ENCODE assay signal across 9 mouse cellular contexts in the genomic region with DNA sequence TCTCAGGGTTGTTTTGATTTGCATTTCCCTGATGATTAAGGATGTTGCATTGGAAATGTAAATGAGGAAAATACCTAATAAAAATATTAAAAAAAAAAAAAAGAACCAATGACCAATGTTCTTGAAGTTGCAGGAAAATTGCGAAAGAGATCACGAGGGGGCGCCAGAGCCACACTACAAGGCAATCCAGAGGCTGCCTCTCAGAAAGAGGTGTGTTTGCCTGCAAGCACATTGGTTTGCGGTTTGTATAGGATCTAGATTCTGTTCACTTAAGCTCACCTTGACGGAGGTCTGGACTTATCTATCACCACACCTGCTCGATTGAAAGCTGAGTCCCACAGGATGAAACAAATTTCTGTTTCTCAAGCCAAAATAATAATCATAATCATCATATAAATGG.
DNase-seq lines count a peak whose midpoint lies in the region; ATAC-seq and TF ChIP-seq lines count a peak whose summit lies in the region.
"Had no signal": no experiment of that assay in that cellular context is flagged by ENCODE, and none has a peak within 500 bp of the region (broad histone marks: within the 10 kb centered on the region; RNA-seq: fewer than 3 reads in every experiment).

No protein-coding gene starts in this region.

- dilution Hi-C loops in CH12.LX (cut with MboI; ENCODE audit: extremely low pct_ligation_motif_present, extremely low pct_unique_long_range_greater_than_20kb, low sequenced_read_pairs), result no loop called here

- peak; percentile 81 for DNase-seq in CH12.LX (ENCODE audit: extremely low read depth)
- peak; percentile 82 for DNase-seq in adrenal gland, postnatal 25 days
- peak; percentile 91 for DNase-seq in embryonic facial prominence, embryonic 14.5 days (ENCODE audit: low spot score)
- DNase-seq in heart, postnatal 10 days, result peak; percentile 88 to 94
- peak; percentile 88 to 93 for DNase-seq in layer of hippocampus, postnatal 10 days (ENCODE audit: low spot score in 2 of 2)
- peak; percentile 87 to 93 for DNase-seq in right cerebral cortex, postnatal 10 days (ENCODE audit: low spot score in 2 of 2)
- DNase-seq in urinary bladder, postnatal 25 days (ENCODE audit: low spot score), result peak; percentile 84

- TF ChIP-seq RAD21 in CH12.LX (IDR thresholded peaks at IDR 0.05; ENCODE audit: low read depth, low read length), result peak; percentile 92

- peak; percentile 67; the same call in 1 of the 2 replicates for ATAC-seq in embryonic facial prominence, embryonic 14.5 days (ENCODE audit: low read depth)
- ATAC-seq in megakaryocyte progenitor cell, adult 5-6 weeks (replicated peaks; ENCODE audit: poor library complexity), result peak; percentile 91

- no peaks in the 10 kb centered on the region for H3K27me3 ChIP-seq in CH12.LX (replicated peaks)
- no peaks in the 10 kb centered on the region for H3K27me3 ChIP-seq in embryonic facial prominence, embryonic 14.5 days (replicated peaks; ENCODE audit: control insufficient read depth, insufficient read depth, low read length)

- 0 out of 2 replicates have a peak overlapping the region, but pooled peaks have one; percentile 21 for H3K4me2 ChIP-seq in CH12.LX (ENCODE audit: insufficient read depth, low read depth, poor library complexity, severe bottlenecking)
- no peak overlapping the region for H3K4me2 ChIP-seq in embryonic facial prominence, embryonic 14.5 days (ENCODE audit: low read depth, low read length)
- H3K4me2 ChIP-seq: limb, embryonic 13.5 days had no signal

- H3K9me3 ChIP-seq in CH12.LX (replicated peaks; ENCODE audit: low read length), result no peaks in the 10 kb centered on the region
- H3K9me3 ChIP-seq in embryonic facial prominence, embryonic 14.5 days (ENCODE audit: control insufficient read depth, low read length), result no peaks in the 10 kb centered on the region
- H3K9me3 ChIP-seq: limb, embryonic 13.5 days had no signal

- no peak for TF ChIP-seq EP300 in CH12.LX (IDR thresholded peaks at IDR 0.05; ENCODE audit: low read length)

- in situ Hi-C loops in CH12.LX (cut with MboI; ENCODE audit: low pct_ligation_motif_present, low pct_unique_long_range_greater_than_20kb, low sequenced_read_pairs), result loop anchor here (5.0 to 25.0 kb wide), 3 partner anchors 281 to 999 kb away; partner anchors contain the start of gene Trib2

- TF ChIP-seq POLR2A in CH12.LX (IDR thresholded peaks at IDR 0.05; ENCODE audit: low read depth, low read length), result no peak

- no peaks in the 10 kb centered on the region for H3K79me2 ChIP-seq in CH12.LX (replicated peaks; ENCODE audit: control insufficient read depth, extremely low read depth, insufficient read depth, poor library complexity, severe bottlenecking)

- H3K27ac ChIP-seq in CH12.LX (ENCODE audit: insufficient read depth, low read depth), result no peak overlapping the region
- no peak overlapping the region for H3K27ac ChIP-seq in embryonic facial prominence, embryonic 14.5 days (replicated peaks; ENCODE audit: low read depth, low read length)
- H3K27ac ChIP-seq: limb, embryonic 13.5 days had no signal

- no peaks in the 10 kb centered on the region for H3K36me3 ChIP-seq in CH12.LX (replicated peaks in 1 of 2; ENCODE audit: control insufficient read depth in 1 of 2, insufficient read depth in 1 of 2, low read length in 1 of 2)
- H3K36me3 ChIP-seq in embryonic facial prominence, embryonic 14.5 days (ENCODE audit: control insufficient read depth, insufficient read depth, low read length), result no peaks in the 10 kb centered on the region
- H3K36me3 ChIP-seq: limb, embryonic 13.5 days had no signal

- intact Hi-C loops in heart, postnatal 10 days (cut with DNase I), result loop anchor here (1.0 to 10.0 kb wide), 6 partner anchors 70 to 997 kb away; no protein-coding TSS in a partner anchor

- peaks cover 0 to 14% of the 10 kb centered on the region in 2 experiments; a peak in 2 of 4 replicates for H3K4me1 ChIP-seq in CH12.LX (ENCODE audit: control insufficient read depth in 1 of 2, insufficient read depth in 2 of 2)
- H3K4me1 ChIP-seq in embryonic facial prominence, embryonic 14.5 days (ENCODE audit: control insufficient read depth, insufficient read depth, low read length), result peaks cover 7% of the 10 kb centered on the region
- H3K4me1 ChIP-seq: limb, embryonic 13.5 days had no signal

- no peak overlapping the region for H3K9ac ChIP-seq in CH12.LX (ENCODE audit: insufficient read depth, low read depth)
- H3K9ac ChIP-seq in embryonic facial prominence, embryonic 14.5 days (ENCODE audit: low read depth, low read length), result no peak overlapping the region
- H3K9ac ChIP-seq: limb, embryonic 13.5 days had no signal

- TF ChIP-seq CTCF in CH12.LX (conservative IDR thresholded peaks at IDR 0.05 in 1 of 2, IDR thresholded peaks at IDR 0.05 in 1 of 2; ENCODE audit: low read depth in 2 of 2, low read length in 2 of 2), result peak; percentile 33 to 86; a peak in 3 of 4 replicates

- WGBS in embryonic facial prominence, embryonic 14.5 days, result 2% methylated on average over 6 of the region's 6 CpGs

- H3K4me3 ChIP-seq in CH12.LX (replicated peaks in 1 of 3; ENCODE audit: low read depth in 2 of 3, low read length in 2 of 3, poor library complexity in 1 of 3), result no peak overlapping the region
- H3K4me3 ChIP-seq in embryonic facial prominence, embryonic 14.5 days (ENCODE audit: low read depth, low read length), result no peak overlapping the region
- H3K4me3 ChIP-seq: limb, embryonic 13.5 days had no signal

TF ChIP-seq in CH12.LX, 34 proteins besides CTCF, POLR2A, EP300 and RAD21:
- TF ChIP-seq MEF2A (IDR thresholded peaks at IDR 0.05; ENCODE audit: borderline replicate concordance, low read depth, low read length) (0 out of 2 replicates have a peak, but pooled peaks have one; percentile 24), IRF4 (IDR thresholded peaks at IDR 0.05; ENCODE audit: low read depth, low read length) (peak; percentile 52), GABPA (IDR thresholded peaks at IDR 0.05; ENCODE audit: insufficient replicate concordance, low read depth, low read length) (no peak), TBP (conservative IDR thresholded peaks at IDR 0.05; ENCODE audit: low read depth, low read length) (no peak), MXI1 (IDR thresholded peaks at IDR 0.05; ENCODE audit: low read depth, low read length) (peak; percentile 48; the same call in 1 of the 2 replicates), BHLHE40 (IDR thresholded peaks at IDR 0.05; ENCODE audit: low read depth, low read length) (0 out of 2 replicates have a peak, but pooled peaks have one; percentile 10), ZKSCAN1 (IDR thresholded peaks at IDR 0.05; ENCODE audit: borderline replicate concordance, low read depth, low read length) (no peak), NELFE (IDR thresholded peaks at IDR 0.05; ENCODE audit: low read depth, low read length) (peak; percentile 51; the same call in 1 of the 2 replicates), MAFK (IDR thresholded peaks at IDR 0.05; ENCODE audit: insufficient replicate concordance, low read length) (0 out of 2 replicates have a peak, but pooled peaks have one; percentile 14), MAX (IDR thresholded peaks at IDR 0.05; ENCODE audit: low read length) (peak; percentile 56), SMC3 (IDR thresholded peaks at IDR 0.05; ENCODE audit: low read depth, low read length) (peak; percentile 93), MYC (IDR thresholded peaks at IDR 0.05; ENCODE audit: low read depth, low read length) (peak; percentile 73), TCF12 (IDR thresholded peaks at IDR 0.05; ENCODE audit: low read depth, low read length) (0 out of 2 replicates have a peak, but pooled peaks have one; percentile 33), JUN (IDR thresholded peaks at IDR 0.05; ENCODE audit: insufficient read depth, low read depth, low read length) (no peak), ELF1 (IDR thresholded peaks at IDR 0.05; ENCODE audit: low read depth, low read length) (no peak), ZC3H11A (IDR thresholded peaks at IDR 0.05; ENCODE audit: low read depth, low read length) (peak; percentile 92), ZNF384 (IDR thresholded peaks at IDR 0.05; ENCODE audit: low read depth, low read length) (peak; percentile 89), MAZ (IDR thresholded peaks at IDR 0.05; ENCODE audit: low read depth, low read length) (no peak), USF2 (conservative IDR thresholded peaks at IDR 0.05; ENCODE audit: low read depth, low read length) (no peak), E2F4 (IDR thresholded peaks at IDR 0.05; ENCODE audit: insufficient replicate concordance, low read depth, low read length) (no peak), SIN3A (IDR thresholded peaks at IDR 0.05; ENCODE audit: low read length) (peak; percentile 72)
